Mouse (Mus musculus): ENCODE measurements around the gene Ntng1.

DNA sequence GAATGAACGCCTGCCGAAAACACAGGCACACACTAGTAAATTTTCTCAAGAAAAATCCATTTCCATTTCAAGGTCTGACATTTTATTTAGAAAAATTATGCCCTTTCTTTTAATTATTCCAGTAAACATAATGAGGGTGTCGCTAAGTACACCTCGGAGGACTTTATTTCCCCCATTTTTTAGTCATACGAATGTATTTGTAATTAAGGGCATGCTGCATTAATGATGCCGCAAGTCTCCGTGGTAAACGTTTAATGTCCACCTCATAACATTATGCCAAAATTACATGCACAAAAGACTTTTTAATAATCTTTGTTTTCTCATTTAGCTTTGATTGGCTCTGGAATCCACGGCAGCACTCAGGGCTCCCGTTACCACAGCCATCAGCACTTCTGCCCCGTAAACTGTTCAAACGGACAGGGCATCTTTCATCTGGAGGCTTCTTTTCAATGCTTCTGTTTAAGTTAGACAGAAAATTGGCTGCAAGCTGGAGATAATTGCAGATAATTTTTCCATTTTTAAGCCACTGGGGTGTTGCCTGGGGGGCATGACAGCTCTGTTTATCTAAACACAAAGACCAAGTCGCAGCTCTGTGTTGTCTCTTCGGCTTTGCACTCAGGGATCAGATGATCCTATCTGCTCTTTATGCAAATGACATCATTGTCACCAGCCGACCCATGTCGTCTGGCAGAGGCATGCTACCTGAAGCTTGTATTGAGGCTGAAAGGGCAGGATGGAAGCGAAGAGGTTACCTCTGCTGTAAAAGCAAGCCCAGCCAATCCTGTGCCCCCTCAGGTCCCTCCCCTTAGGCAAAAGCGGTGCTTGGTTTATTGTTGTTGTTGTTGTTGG lies 12.5 kb downstream of the Ntng1 start:
- TF ChIP-seq CTCF (IDR thresholded peaks at IDR 0.05; ENCODE audit: extremely low read depth, insufficient read length, insufficient replicate concordance, low read depth, low read length) (no peak), POLR2A (IDR thresholded peaks at IDR 0.05; ENCODE audit: low read depth, low read length) (no peak)

Measured in small intestine, adult 2 months (tissue).